Mouse (Mus musculus): ENCODE measurements around the gene Gm49358.

The Gm49358 gene

GRCm38 (mm10) chr10:86769797-86770196, 6.0 kb downstream of the Gm49358 start:
- H3K4me1 ChIP-seq (replicated peaks; ENCODE audit: low read depth, low read length): peaks cover 40% of the 10 kb centered on the region
- no peaks in the 10 kb centered on the region for H3K36me3 ChIP-seq (ENCODE audit: insufficient read depth, low read length)
- peaks cover 5% of the 10 kb centered on the region; the same call in 1 of the 2 replicates for H3K27me3 ChIP-seq (ENCODE audit: insufficient read depth, low read length)
- peak overlapping the region; percentile 26; the same call in 1 of the 2 replicates for H3K4me3 ChIP-seq (replicated peaks; ENCODE audit: low read length)
- H3K9me3 ChIP-seq (ENCODE audit: low read length): no peaks in the 10 kb centered on the region
- TF ChIP-seq POU5F1 (IDR thresholded peaks at IDR 0.05; ENCODE audit: borderline replicate concordance, low read length) (peak; percentile 85), NANOG (IDR thresholded peaks at IDR 0.05; ENCODE audit: borderline replicate concordance, low read length) (no peak)

- Histone ChIP-seq H3K4me1 (replicated peaks; ENCODE audit: low read depth, low read length) (peaks cover 40% of the 10 kb centered on the region), H3K36me3 (ENCODE audit: insufficient read depth, low read length) (no peaks in the 10 kb centered on the region), H3K4me3 (replicated peaks; ENCODE audit: low read length) (no peak overlapping the region), H3K27me3 (ENCODE audit: insufficient read depth, low read length) (peaks cover 5% of the 10 kb centered on the region; the same call in 1 of the 2 replicates), H3K9me3 (ENCODE audit: low read length) (no peaks in the 10 kb centered on the region)
- TF ChIP-seq NANOG (IDR thresholded peaks at IDR 0.05; ENCODE audit: borderline replicate concordance, low read length) (no peak), POU5F1 (IDR thresholded peaks at IDR 0.05; ENCODE audit: borderline replicate concordance, low read length) (no peak), CTCF (conservative IDR thresholded peaks at IDR 0.05; ENCODE audit: low read length) (no peak)
Observed at GRCm38 (mm10) chr10:86771701-86772100, 7.9 kb downstream of the Gm49358 start.

- peaks cover 40% of the 10 kb centered on the region for H3K4me1 ChIP-seq (replicated peaks; ENCODE audit: low read depth, low read length)
- no peak for TF ChIP-seq NANOG (IDR thresholded peaks at IDR 0.05; ENCODE audit: borderline replicate concordance, low read length)
- TF ChIP-seq POU5F1 (IDR thresholded peaks at IDR 0.05; ENCODE audit: borderline replicate concordance, low read length): no peak
- TF ChIP-seq CTCF (conservative IDR thresholded peaks at IDR 0.05; ENCODE audit: low read length): no peak
Observed at GRCm38 (mm10) chr10:86772231-86772631, 8.5 kb downstream of the Gm49358 start.

GRCm38 (mm10) chr10:86773360-86773759, 9.6 kb downstream of the Gm49358 start:
- H3K27me3 ChIP-seq (ENCODE audit: insufficient read depth, low read length): peaks cover 7% of the 10 kb centered on the region; the same call in 1 of the 2 replicates
- no peak overlapping the region for H3K4me3 ChIP-seq (replicated peaks; ENCODE audit: low read length)
- TF ChIP-seq NANOG (IDR thresholded peaks at IDR 0.05; ENCODE audit: borderline replicate concordance, low read length) (no peak), POU5F1 (IDR thresholded peaks at IDR 0.05; ENCODE audit: borderline replicate concordance, low read length) (no peak)
- peaks cover 50% of the 10 kb centered on the region for H3K4me1 ChIP-seq (replicated peaks; ENCODE audit: low read depth, low read length)
- H3K36me3 ChIP-seq (ENCODE audit: insufficient read depth, low read length): no peaks in the 10 kb centered on the region
- no peaks in the 10 kb centered on the region for H3K9me3 ChIP-seq (ENCODE audit: low read length)

More at GRCm38 (mm10) chr10:86772231-86772631, 8.5 kb downstream of the Gm49358 start:
- peaks cover 7% of the 10 kb centered on the region; the same call in 1 of the 2 replicates for H3K27me3 ChIP-seq (ENCODE audit: insufficient read depth, low read length)
- H3K4me3 ChIP-seq (replicated peaks; ENCODE audit: low read length): no peak overlapping the region
- no peaks in the 10 kb centered on the region for H3K36me3 ChIP-seq (ENCODE audit: insufficient read depth, low read length)
- H3K9me3 ChIP-seq (ENCODE audit: low read length): no peaks in the 10 kb centered on the region

- H3K27me3 ChIP-seq (ENCODE audit: insufficient read depth, low read length): peaks cover 10% of the 10 kb centered on the region; the same call in 1 of the 2 replicates
- no peaks in the 10 kb centered on the region for H3K36me3 ChIP-seq (ENCODE audit: insufficient read depth, low read length)
- H3K9me3 ChIP-seq (ENCODE audit: low read length): no peaks in the 10 kb centered on the region
- no peak overlapping the region for H3K4me3 ChIP-seq (replicated peaks; ENCODE audit: low read length)
- TF ChIP-seq CTCF (conservative IDR thresholded peaks at IDR 0.05; ENCODE audit: low read length): no peak
- TF ChIP-seq NANOG (IDR thresholded peaks at IDR 0.05; ENCODE audit: borderline replicate concordance, low read length): no peak
- no peak for TF ChIP-seq POU5F1 (IDR thresholded peaks at IDR 0.05; ENCODE audit: borderline replicate concordance, low read length)
- peaks cover 44% of the 10 kb centered on the region for H3K4me1 ChIP-seq (replicated peaks; ENCODE audit: low read depth, low read length)
Observed at GRCm38 (mm10) chr10:86776281-86776680, 12.5 kb downstream of the Gm49358 start.

- Histone ChIP-seq H3K9me3 (ENCODE audit: low read length) (no peaks in the 10 kb centered on the region), H3K36me3 (ENCODE audit: insufficient read depth, low read length) (no peaks in the 10 kb centered on the region), H3K4me1 (replicated peaks; ENCODE audit: low read depth, low read length) (peaks cover 43% of the 10 kb centered on the region), H3K27me3 (ENCODE audit: insufficient read depth, low read length) (peaks cover 9% of the 10 kb centered on the region; the same call in 1 of the 2 replicates), H3K4me3 (replicated peaks; ENCODE audit: low read length) (peak overlapping the region; percentile 91)
- TF ChIP-seq NANOG (IDR thresholded peaks at IDR 0.05; ENCODE audit: borderline replicate concordance, low read length) (no peak), CTCF (conservative IDR thresholded peaks at IDR 0.05; ENCODE audit: low read length) (no peak), POU5F1 (IDR thresholded peaks at IDR 0.05; ENCODE audit: borderline replicate concordance, low read length) (no peak)
Observed at GRCm38 (mm10) chr10:86777614-86778319, 14.0 kb downstream of the Gm49358 start.

- peaks cover 8% of the 10 kb centered on the region; the same call in 1 of the 2 replicates for H3K27me3 ChIP-seq (ENCODE audit: insufficient read depth, low read length)
- no peaks in the 10 kb centered on the region for H3K36me3 ChIP-seq (ENCODE audit: insufficient read depth, low read length)
- TF ChIP-seq CTCF (conservative IDR thresholded peaks at IDR 0.05; ENCODE audit: low read length): no peak
- no peak for TF ChIP-seq NANOG (IDR thresholded peaks at IDR 0.05; ENCODE audit: borderline replicate concordance, low read length)
- TF ChIP-seq POU5F1 (IDR thresholded peaks at IDR 0.05; ENCODE audit: borderline replicate concordance, low read length): no peak
- H3K9me3 ChIP-seq (ENCODE audit: low read length): no peaks in the 10 kb centered on the region
- H3K4me1 ChIP-seq (replicated peaks; ENCODE audit: low read depth, low read length): peaks cover 51% of the 10 kb centered on the region
- H3K4me3 ChIP-seq (replicated peaks; ENCODE audit: low read length): peak within 1 kb of the TSS; percentile 91
Observed at GRCm38 (mm10) chr10:86778398-86779116, 14.8 kb downstream of the Gm49358 start, which contains the start of gene Nt5dc3. Nt5dc3 (plus strand) TSS chr10:86779005.

GRCm38 (mm10) chr10:86779117-86779755, 15.5 kb downstream of the Gm49358 start:
- peaks cover 57% of the 10 kb centered on the region for H3K4me1 ChIP-seq (replicated peaks; ENCODE audit: low read depth, low read length)
- no peak for TF ChIP-seq CTCF (conservative IDR thresholded peaks at IDR 0.05; ENCODE audit: low read length)
- no peak for TF ChIP-seq POU5F1 (IDR thresholded peaks at IDR 0.05; ENCODE audit: borderline replicate concordance, low read length)
- no peak for TF ChIP-seq NANOG (IDR thresholded peaks at IDR 0.05; ENCODE audit: borderline replicate concordance, low read length)
- H3K9me3 ChIP-seq (ENCODE audit: low read length): no peaks in the 10 kb centered on the region
- H3K27me3 ChIP-seq (ENCODE audit: insufficient read depth, low read length): peaks cover 8% of the 10 kb centered on the region; the same call in 1 of the 2 replicates
- peak overlapping the region; percentile 91 for H3K4me3 ChIP-seq (replicated peaks; ENCODE audit: low read length)
- H3K36me3 ChIP-seq (ENCODE audit: insufficient read depth, low read length): no peaks in the 10 kb centered on the region

All from E14TG2a.4 (cell line).